Mouse (Mus musculus): ENCODE measurements around the gene Ppp4r3a.

Ppp4r3a gene

DNA sequence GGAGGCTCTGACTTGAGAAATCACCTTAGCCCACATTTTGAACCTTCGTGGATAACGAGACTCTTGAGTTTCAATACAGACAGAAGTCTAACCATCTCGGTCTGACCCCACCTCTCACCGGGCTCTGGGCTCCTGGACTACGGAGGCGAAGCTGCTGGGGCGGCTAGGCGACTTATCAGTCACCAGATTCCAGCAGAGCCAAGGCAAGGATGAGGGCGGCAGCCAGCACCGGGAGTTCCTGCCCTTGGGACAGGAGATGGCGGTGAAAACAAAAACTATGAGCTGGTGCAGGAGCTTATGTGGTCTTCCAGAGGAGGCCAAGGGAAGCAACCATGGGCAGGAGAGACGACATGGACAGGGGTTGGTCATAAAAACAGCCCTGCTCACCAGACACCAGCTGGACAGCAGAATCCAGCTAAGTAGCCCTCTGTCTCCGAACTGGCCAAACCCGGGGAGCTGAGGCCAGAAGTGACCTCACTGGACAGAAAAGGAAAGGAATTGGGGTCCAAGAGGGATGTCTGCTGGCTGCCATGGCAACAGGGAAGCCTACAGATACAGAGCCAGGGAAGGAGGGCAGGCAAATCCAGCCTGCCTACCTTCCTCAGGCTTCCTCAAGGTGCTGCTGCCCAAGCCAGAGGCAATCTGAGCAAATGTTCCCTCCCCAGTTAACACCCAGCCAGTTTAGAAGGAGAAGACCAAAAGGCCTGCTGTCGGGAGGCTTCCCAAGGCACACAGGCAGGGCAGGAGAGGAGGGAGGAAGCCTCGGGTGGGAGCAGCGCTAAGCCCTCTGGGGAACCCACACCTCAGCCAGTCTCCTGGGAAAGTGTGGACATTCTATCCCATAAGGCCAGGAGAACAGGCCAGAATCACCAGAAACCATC lies 71.1 kb downstream of the Ppp4r3a start:
- no peak for DNase-seq

DNA sequence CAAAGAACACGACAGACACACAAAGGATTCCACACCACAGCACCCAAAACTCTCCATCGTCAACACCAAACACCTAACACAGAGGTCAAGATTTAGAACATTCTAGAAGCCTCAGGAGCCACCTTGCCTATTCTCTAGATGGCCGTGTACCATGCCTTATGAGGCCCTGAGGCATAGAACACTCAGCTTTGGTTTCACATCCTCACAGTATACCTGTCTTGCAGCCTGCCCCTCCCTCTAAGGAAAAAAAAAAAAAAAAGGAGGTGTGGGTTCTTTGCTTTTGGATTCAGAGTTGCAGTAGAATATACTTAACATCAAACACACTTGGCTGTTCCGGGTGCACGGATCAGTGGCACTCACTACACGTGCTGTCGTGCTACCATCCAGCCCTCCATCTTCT lies 72.5 kb downstream of the Ppp4r3a start:
- DNase-seq, result no peak

DNA sequence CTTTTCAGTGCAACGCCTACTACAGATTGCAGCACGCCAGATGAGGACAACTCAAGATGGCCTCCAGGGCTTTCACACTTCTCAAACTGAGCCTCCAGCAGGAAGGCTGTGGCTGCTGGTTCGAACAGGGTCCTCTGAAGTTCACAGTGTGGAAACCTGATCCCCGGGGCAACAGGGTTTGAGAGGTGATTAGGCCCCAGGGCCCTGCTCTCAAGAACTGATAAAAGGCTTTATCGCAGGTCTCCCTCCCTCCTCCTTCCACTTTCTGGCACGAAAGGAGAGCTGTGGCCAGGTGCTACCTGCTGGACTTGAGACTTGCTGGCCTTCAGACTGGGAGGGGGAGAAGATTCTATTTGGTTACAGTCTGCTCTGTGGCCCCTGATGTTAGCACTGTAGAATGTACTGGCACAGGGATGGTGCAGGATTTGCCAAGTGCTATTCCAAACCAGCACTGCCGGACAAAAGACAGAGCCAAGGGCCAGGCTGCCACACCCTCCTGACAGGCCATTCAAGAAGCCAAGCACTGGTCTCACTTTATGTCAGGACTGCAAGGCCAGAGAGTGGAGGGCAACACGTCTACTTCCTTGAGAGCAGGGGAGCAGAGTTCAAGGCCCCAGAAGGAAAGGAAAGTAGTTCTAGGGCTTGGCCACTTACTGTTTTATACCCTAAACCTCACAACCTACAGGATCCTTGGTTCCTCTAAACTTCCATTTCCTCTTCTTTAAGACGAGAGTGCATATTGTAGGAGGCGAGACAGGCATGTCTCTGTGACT lies 73.2 kb downstream of the Ppp4r3a start:
- no peak for DNase-seq

DNA sequence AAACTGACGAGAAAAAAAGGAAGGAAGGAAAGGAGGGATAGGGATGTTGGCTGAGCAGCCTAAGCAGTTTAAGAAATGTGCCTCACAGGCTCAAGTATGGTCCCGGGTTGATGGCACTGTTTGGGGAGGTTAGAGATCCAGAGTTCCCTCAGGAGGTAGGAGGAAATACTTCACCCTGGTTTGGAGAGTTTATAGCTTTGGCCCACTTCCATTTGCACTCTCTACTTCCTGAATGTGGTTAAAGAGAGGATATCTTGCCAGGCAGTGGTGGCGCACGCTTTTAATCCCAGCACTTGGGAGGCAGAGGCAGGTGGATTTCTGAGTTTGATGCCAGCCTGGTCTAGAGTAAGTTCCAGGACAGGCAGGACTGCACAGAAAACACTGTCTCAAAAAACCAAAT lies 74.3 kb downstream of the Ppp4r3a start:
- no peak for DNase-seq

DNA sequence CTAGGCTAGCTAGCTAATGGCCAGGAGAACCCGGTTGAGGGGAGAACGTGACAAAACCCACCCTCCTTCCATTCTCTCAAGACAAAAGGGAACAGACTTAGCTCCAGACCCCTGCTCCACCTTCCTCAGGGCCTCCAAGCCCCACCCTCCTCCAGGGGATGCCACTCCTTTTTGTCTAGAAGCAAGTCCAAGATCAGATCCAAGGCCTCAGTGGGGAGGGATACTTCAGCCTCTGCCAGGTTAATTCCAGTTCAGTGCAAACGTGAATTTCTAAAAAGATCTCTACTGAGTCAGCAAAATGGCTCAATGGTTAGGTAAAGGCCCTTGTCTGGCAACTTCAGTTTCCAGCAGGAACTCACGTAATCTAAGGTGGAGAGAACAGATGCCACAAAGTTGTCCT lies 74.9 kb downstream of the Ppp4r3a start:
- no peak for DNase-seq

DNA sequence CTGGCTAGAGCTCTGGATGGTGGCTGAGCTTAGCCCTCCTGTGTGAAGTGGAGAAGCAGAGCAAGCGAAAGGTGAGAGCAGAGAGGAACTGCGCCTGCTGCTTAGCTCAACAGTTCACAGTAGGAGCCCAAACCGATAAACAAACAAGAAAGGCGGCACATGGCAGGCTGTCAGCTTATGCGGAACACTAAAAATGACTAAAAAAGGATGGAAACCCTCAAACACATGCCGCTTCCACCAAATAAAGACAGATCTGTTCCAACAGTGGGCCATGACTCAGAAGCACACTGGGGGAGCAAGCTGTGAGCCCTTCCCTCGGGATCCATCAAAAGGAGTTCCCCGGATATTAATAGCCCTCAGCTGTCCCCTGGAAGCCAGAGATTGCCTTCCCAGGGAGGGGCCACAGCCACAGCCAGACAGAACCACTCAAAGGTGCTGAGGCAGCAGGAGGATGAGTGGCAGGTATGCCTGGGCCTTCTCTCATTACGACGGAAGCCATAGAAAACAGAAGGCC lies 75.5 kb downstream of the Ppp4r3a start:
- no peak for DNase-seq

DNA sequence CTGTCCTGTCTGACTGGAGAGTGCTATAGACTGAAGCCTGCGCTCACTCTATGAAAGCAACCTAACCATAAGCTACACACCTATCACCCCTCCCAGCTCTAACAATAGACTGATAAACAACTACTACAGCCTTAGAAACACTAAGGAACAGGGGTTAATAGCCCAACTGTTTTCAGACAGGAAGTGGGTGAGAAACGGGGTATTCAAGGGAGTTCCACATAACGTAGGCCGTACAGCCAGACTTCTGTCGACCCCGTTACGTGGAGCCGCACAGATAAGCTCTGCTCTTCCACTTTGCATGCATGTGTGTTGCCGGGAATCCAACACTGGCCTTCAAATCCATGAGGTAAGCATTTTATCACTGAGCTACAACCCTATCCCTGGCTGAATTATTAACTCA lies 76.1 kb downstream of the Ppp4r3a start:
- no peak for DNase-seq

DNA sequence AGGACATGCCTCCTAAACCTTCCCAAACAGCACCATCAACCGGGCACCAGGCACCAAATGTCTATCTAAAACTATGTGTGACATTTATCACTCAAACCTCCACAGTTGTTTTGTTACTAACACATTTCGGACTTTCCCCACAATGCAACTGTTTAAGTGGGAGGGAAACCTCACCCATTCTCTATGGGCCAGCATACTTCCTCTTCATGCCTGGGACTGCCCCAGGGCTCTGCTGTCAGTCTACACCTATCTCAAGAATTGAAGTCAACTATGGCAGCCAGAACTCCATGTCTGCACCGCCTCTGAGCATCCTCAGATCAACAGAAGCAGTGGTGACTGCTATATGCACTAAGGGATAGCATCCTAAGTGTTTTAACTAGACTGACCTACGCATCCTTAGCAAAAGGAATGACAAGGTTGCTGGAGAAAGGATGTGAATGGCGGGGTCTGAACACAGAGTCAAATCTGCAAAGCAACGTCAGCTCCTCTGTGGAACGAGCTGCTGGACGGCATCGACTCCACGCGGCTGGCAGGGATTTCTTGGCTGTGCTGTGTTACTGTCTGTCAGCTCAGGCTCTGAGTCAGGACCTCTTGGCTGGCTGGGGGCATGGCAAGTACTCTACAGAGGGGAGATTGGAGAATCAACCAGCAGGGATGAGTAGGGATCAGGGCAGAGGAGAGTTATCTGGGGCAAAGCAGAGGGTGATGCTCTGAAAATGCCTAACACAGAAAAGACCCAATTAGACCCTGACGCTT lies 77.7 kb downstream of the Ppp4r3a start:
- DNase-seq, result no peak

DNA sequence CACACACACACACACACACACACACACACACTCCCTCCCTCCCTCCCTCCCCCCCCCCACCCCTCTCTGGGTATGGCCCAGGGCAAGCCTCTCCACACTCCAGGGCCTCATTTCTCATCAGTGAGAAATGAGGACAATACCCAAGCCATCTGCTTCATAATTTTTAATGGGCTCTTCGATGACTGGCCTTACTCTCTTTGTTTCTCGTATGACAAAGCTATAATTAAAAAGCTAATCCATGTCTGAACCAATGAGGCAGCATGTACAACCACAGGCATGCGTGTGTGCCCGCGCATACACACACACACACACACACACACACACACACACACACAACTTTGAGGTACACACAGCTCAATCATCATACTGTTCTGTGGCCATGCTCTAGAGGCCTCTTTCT lies 78.5 kb downstream of the Ppp4r3a start:
- no peak for DNase-seq

DNA sequence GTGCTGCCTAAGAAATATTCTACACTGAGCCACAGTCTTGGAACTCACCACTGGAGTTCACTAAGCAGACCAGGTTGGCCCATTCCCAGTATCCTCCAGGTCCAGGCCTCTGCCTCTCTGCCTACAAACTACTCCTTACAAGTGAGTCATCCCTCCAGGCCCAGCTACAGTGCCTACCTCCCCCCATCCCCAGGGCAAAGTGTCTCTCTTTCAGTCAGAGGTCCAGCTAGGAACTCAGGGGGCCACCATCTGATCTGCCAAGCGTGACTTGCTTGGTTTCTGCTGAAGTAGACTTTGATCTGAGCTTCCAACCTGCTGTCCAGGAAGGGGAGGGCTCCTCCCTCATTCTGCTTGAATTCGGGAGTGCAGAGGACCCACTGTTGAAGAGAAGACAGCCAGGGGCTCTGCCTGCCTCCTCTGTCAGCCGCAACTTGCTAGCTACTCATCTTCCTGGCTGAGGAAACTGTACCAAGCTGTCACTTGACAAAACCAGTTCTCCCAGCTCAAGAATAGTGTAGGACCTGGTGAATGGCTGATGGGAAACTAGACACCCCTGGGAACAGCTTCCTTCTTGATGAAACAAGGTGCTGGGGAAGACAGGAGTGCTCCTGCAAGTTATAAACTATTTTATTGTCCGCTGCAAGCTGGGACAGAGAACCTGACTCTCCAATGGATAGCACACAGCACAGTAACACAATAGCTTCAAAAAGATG lies 80.5 kb downstream of the Ppp4r3a start:
- DNase-seq, result no peak

DNA sequence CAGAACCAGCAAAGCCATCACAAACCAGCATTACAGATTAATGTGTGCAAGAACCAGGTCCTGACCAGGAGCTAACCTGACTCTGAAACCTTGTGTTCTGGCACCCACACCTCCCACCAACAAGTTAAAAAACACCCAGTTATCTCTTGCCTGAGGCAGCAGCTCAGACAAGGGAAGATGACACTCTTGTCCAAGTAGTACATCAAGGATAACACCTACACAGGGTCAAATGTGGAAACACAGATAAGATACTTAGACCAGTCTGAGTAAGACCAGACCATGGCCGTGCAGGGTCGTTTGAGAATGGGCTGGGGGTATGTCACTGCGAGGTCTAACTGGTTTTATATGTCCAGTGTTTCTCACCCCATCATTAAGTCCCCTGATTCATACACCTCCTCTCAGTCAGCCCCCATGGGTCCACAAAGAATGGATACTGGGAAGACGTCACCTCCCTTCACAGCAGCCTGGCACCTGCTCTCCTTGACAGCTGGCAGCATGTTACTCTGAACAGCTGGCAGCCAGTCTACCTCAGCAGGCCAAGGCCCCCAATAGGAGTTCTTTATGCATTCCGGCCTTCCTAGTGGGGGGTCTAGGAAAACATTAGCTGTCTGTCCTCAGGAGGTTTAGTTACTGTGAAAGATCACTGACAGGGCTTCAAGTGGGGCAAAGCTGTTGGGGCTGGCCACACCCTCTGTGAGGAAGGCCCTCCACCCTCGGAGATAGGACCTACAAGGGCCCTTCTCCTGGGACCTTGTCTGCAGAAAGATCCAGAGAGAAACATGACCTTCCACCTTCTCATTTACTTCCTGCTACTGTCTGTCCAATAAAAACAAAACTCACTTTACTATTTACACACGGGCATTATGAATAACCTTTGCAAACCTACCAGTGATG lies 84.2 kb downstream of the Ppp4r3a start:
- no peak for DNase-seq

DNA sequence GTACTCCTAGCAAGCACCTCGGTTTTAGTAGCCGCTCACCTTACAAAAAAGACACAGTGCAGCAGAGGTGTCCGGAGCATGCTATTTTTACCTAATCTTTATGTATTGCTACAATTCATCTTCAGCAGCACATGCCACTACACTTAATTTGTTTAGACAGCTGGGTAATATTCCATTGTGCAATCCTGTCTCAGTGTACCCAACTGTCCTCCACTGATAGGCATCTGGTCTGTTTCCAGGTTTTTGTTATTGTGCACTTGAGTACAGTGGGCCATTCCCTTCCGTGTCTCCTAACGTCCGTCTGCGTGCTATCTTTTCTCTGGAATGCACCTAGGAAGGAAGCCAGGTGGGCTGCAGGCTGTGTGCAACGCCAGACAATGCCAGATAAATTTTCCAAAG lies 84.9 kb downstream of the Ppp4r3a start:
- DNase-seq, result no peak

DNA sequence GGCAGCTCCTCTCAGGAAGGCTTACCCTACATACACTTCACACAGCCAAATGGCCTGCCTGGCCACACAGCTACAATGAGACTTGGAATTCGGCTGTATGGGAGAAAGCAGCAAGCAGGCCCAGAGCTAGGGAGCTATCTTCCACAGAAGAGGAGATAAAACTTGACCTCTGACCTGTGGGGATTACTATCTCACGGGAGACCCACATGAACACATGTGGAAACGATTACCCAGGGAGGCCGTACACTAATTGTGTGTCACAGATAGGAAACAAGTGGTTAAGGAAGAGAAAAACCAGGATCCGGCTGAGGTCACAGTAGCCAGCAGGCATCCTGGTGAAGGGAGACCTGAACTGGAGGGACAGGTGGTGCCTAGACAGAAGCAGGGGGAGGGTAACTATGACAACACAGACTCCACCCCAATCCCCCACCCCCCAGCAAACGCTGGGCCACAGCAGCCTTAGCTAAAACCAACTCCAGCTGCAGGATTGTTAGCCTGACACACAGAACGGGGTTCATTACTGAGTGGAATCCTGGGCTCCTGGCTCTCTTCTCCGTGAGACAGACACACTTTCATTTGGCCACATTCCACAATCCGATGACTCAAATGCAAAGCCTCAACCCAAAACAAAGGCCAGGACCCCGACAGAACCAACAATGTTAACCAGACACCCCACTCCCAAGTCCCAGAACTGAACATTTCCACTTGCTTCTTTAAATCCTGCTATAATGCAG lies 85.5 kb downstream of the Ppp4r3a start:
- DNase-seq, result peak; percentile 77

DNA sequence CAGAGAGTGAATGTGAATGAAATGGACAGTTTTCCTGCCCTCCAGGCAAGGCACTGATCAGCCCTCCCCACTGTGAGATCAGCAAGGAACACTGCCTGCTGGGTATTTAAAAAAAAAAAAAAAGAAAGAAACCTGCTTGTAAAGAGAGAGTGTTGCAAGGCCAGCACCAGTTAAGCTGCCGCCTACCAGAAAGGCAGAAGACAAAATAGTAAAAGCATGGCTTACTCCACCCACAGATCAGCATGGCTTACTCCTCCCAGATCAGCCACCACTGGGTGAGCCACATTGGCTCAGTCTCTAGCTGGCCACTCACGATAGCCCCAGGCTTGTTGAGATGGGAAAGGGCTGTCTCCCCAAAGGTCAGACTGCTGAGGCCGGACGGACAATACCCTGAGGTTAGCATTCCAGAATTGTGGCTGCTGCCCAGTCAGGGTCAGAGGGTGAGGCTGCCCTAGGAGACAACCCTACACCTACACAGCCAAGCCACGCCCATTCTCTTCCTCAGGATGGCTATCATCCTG lies 87.1 kb downstream of the Ppp4r3a start:
- no peak for DNase-seq

DNA sequence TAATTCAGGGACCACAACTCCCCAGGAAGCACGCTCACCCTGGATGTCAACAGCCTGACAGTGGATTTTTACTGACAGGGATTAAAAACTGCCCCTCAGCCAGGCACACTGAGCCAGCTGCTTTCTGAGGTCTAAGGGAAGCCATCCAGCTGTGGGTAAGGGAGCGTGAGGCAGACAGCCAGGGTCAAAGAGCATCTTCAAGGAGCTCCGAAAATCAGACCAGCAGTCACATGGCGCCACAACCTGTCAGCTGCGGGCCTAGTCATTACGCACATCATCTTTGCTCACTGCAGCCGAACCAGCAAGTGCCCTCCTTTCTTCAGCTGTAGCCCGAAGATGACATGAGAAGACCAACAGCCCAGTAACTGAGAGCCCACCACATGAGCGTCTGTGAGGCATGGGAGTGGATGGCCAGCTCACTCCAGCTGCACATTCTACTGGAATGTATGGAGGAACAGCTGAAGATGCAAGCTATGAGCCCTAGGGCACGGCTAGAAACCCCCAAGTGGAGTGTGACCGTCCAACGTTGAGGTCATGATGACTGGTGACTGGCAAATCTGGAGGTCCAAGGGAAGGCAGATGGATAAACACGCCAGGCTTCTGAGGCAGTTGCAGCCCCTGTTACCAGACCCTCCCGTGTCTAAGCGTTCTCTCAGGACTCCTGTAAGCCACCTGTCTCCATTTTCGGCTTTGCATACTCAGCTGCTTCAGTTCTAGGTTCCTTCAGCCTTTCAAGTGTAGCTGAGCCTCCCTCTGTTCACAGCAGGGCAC lies 87.7 kb downstream of the Ppp4r3a start:
- no peak for DNase-seq

DNA sequence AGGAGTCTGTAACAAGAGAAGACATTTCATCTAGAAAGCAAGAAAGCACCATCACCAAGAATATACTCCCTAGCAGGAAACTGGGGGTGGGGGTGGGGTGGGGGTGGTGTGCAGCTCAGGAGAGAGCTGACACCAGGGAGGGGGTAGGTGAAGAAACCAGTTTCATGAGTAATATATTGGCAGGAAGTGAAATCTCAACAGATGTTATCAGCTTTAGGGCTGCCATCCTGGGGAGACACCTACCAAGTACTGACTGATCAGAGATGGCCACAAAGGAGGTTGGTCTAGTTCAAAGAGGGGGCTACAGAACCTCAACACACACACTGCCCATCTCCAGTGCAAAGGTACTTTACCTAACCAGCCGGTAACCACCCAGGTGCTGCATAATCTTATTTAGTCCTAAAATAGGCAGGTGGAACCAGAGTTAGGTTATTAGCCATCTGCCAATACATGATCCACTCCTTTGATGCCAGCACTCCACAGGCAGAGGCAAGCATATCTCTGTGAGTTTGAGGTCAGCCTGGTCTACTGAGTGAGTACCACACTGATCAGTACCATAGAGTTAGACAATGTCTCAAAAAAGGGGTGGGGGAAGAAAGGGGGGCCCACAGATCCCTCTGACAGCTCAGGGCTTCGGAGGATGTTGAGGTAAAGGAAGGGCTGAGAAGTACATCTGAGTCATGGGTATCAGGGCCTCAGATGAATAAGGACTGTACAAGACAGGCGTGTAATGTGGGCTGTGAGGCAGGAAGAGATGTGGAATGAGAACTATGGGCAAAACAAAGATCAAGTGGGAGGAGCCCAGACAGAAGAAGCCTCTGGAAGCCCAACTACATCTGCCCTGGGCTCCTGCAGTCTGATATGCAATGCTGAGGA lies 89.1 kb downstream of the Ppp4r3a start:
- no peak for DNase-seq

DNA sequence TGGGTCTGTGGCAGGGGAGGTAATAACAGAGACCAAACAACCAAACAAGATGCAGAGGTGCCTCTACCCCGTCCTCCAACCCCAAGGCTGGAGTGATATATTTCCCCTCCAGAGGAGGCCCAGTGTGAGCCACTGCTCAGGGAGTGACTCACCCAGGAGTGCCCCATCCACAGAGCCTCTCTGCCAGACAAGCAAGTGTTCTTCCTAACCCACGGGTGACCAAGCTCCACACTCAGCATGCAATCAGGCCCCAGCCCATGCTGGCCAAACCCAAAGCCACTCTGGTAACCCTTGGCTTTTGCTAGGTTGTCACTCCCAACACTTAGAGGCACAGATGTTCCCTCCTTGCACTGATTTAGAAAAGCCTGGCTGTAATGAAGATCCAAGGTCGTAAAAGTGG lies 90.4 kb downstream of the Ppp4r3a start:
- no peak for DNase-seq

DNA sequence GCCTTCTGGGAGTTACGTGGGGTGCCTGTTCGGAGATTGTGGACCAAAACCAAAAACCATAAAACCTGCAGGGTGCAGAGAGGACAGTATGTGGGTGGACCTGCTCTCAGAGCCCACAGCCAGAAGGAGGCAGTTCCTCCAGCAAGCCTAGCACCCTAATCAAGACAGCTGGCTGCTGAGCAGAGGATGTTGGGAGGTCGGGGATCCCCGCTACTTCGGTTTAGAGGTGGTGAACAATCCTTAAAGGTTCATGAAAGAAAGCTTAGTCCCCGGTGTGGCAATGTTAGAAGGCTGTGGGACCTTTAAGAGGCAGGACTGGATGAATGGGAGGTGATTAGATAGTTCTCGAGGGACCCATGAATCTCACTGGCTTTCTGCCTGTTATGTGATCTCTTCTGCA lies 91.0 kb downstream of the Ppp4r3a start:
- DNase-seq, result no peak

DNA sequence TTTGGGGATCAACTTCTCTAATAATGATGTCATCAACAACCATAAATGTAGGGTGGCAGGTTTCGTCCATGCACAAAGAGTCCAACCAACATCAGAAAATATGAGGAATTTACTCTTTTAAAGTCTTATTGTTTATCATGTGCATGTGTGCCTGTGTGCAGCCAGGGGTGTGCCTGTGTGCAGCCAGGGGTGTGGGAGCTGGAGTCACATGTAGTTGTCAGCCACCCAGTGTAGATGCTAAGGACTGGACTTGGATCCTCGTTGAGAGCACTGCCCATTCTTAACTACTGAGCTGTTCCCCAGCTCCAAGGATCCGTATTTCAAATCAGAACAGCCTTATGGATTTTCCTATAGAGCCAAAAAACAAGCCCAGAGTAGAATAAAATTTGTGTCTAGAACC lies 92.4 kb downstream of the Ppp4r3a start:
- DNase-seq, result no peak
